In genomic region chr1:44119201-44120073, GRCm38 (mm10) we compare ENCODE assay signal across 8 mouse cellular contexts. TPM values are rescaled to one million over a fixed set of nuclear protein-coding genes. Genes with fewer than 3 reads are reported as not detected.
DNase-seq lines count a peak whose midpoint lies in the region; ATAC-seq and TF ChIP-seq lines count a peak whose summit lies in the region.

No protein-coding gene starts in this region.

- peaks cover 2% of the 10 kb centered on the region; the same call in 1 of the 2 replicates for H3K4me1 ChIP-seq in brown adipose tissue, adult 24 weeks (ENCODE audit: control insufficient read depth, insufficient read depth, insufficient read length, low read length)
- H3K4me1 ChIP-seq in forebrain, embryonic 10.5 days = peaks cover 27% of the 10 kb centered on the region
- H3K4me1 ChIP-seq in heart, embryonic 15.5 days (replicated peaks) = peaks cover 11% of the 10 kb centered on the region
- H3K4me1 ChIP-seq in liver, embryonic 14.5 days (replicated peaks; ENCODE audit: control insufficient read depth in 2 of 2, insufficient read depth in 2 of 2, low read length in 1 of 2) = peaks cover 0 to 1% of the 10 kb centered on the region in 2 experiments; a peak in 1 of 4 replicates
- H3K4me1 ChIP-seq in neural tube, embryonic 11.5 days (ENCODE audit: control insufficient read depth, insufficient read depth, low read length) = no peaks in the 10 kb centered on the region
- H3K4me1 ChIP-seq in stomach, embryonic 16.5 days (ENCODE audit: control insufficient read depth, insufficient read depth, low read length) = peaks cover 6% of the 10 kb centered on the region

- peak; percentile 85 for TF ChIP-seq CTCF in liver, embryonic 14.5 days (IDR thresholded peaks at IDR 0.05; ENCODE audit: low read depth)

- H3K9me3 ChIP-seq in forebrain, embryonic 10.5 days = no peaks in the 10 kb centered on the region
- H3K9me3 ChIP-seq in heart, embryonic 15.5 days (replicated peaks) = no peaks in the 10 kb centered on the region
- no peaks in the 10 kb centered on the region for H3K9me3 ChIP-seq in liver, embryonic 14.5 days (ENCODE audit: control insufficient read depth, low read length)
- no peaks in the 10 kb centered on the region for H3K9me3 ChIP-seq in neural tube, embryonic 11.5 days (ENCODE audit: control insufficient read depth, low read length)
- H3K9me3 ChIP-seq in stomach, embryonic 16.5 days (replicated peaks; ENCODE audit: control insufficient read depth, low read length) = no peaks in the 10 kb centered on the region

- peak overlapping the region; percentile 85 for H3K27ac ChIP-seq in brown adipose tissue, adult 24 weeks (replicated peaks; ENCODE audit: low read depth, low read length)
- peak overlapping the region; percentile 97 for H3K27ac ChIP-seq in forebrain, embryonic 10.5 days
- H3K27ac ChIP-seq in heart, embryonic 15.5 days = peak overlapping the region; percentile 98
- peak overlapping the region; percentile 63 for H3K27ac ChIP-seq in liver, embryonic 14.5 days
- peak overlapping the region; percentile 93 for H3K27ac ChIP-seq in neural tube, embryonic 11.5 days (ENCODE audit: low read depth, low read length)
- peak overlapping the region; percentile 98 for H3K27ac ChIP-seq in stomach, embryonic 16.5 days (ENCODE audit: low read length)

- peak; percentile 75 for DNase-seq in CD4-positive, CD25-positive, alpha-beta regulatory T cell, adult 2 months (ENCODE audit: low read depth, low spot score)
- DNase-seq in forebrain, embryonic 10.5 days (ENCODE audit: extremely low spot score, low spot score) = peak; percentile 82
- peak; percentile 84 to 93 for DNase-seq in kidney, postnatal 25 days
- DNase-seq in liver, embryonic 14.5 days (ENCODE audit: low read depth in 3 of 3, low spot score in 3 of 3) = peak; percentile 41 to 55 (median 45)
- peak; percentile 88 for DNase-seq in neural tube, embryonic 11.5 days (ENCODE audit: low spot score)

- WGBS in forebrain, embryonic 10.5 days = under 1% methylated on average over 42 of the region's 43 CpGs
- under 1% methylated on average over 40 of the region's 43 CpGs for WGBS in heart, embryonic 15.5 days
- under 1% methylated on average over 42 of the region's 43 CpGs for WGBS in liver, embryonic 14.5 days (ENCODE audit: insufficient replicate concordance)
- WGBS in neural tube, embryonic 11.5 days = under 1% methylated on average over 42 of the region's 43 CpGs
- WGBS in stomach, embryonic 16.5 days = 0% methylated on average over 42 of the region's 43 CpGs

- no peak for TF ChIP-seq EP300 in liver, embryonic 14.5 days (IDR thresholded peaks at IDR 0.05; ENCODE audit: low read depth)

- H3K36me3 ChIP-seq in forebrain, embryonic 10.5 days (replicated peaks) = peaks cover 47% of the 10 kb centered on the region
- H3K36me3 ChIP-seq in heart, embryonic 15.5 days = peaks cover 11% of the 10 kb centered on the region
- H3K36me3 ChIP-seq in liver, embryonic 14.5 days (replicated peaks; ENCODE audit: control insufficient read depth, insufficient read depth, low read depth) = no peaks in the 10 kb centered on the region
- H3K36me3 ChIP-seq in neural tube, embryonic 11.5 days (ENCODE audit: control insufficient read depth, insufficient read depth, low read length) = 0 out of 2 replicates have a peak, but pooled peaks cover 3% of the 10 kb centered on the region
- H3K36me3 ChIP-seq in stomach, embryonic 16.5 days (ENCODE audit: control insufficient read depth, insufficient read depth, low read length) = peaks cover 5% of the 10 kb centered on the region; the same call in 1 of the 2 replicates

- H3K4me3 ChIP-seq in brown adipose tissue, adult 24 weeks (ENCODE audit: insufficient read depth, low read depth, low read length) = peak overlapping the region; percentile 93
- H3K4me3 ChIP-seq in forebrain, embryonic 10.5 days = peak overlapping the region; percentile 80
- peak overlapping the region; percentile 68 for H3K4me3 ChIP-seq in heart, embryonic 15.5 days
- peak overlapping the region; percentile 66 to 94 for H3K4me3 ChIP-seq in liver, embryonic 14.5 days (ENCODE audit: insufficient read depth in 1 of 2, low read depth in 2 of 2, low read length in 2 of 2)
- peak overlapping the region; percentile 78 for H3K4me3 ChIP-seq in neural tube, embryonic 11.5 days (ENCODE audit: low read depth, low read length)
- H3K4me3 ChIP-seq in stomach, embryonic 16.5 days (replicated peaks; ENCODE audit: low read length) = peak overlapping the region; percentile 85

- H3K27me3 ChIP-seq in forebrain, embryonic 10.5 days (ENCODE audit: poor library complexity, severe bottlenecking) = no peaks in the 10 kb centered on the region
- H3K27me3 ChIP-seq in heart, embryonic 15.5 days = no peaks in the 10 kb centered on the region
- H3K27me3 ChIP-seq in liver, embryonic 14.5 days (ENCODE audit: control insufficient read depth, insufficient read depth, low read length) = no peaks in the 10 kb centered on the region
- no peaks in the 10 kb centered on the region for H3K27me3 ChIP-seq in neural tube, embryonic 11.5 days (ENCODE audit: control insufficient read depth, insufficient read depth, low read length)
- no peaks in the 10 kb centered on the region for H3K27me3 ChIP-seq in stomach, embryonic 16.5 days (ENCODE audit: control insufficient read depth, insufficient read depth, low read length)

- H3K4me2 ChIP-seq in heart, embryonic 15.5 days = peak overlapping the region; percentile 77
- peak overlapping the region; percentile 82 for H3K4me2 ChIP-seq in liver, embryonic 14.5 days (ENCODE audit: low read depth)
- peak overlapping the region; percentile 70 for H3K4me2 ChIP-seq in neural tube, embryonic 11.5 days (ENCODE audit: low read depth)
- H3K4me2 ChIP-seq in stomach, embryonic 16.5 days (ENCODE audit: low read depth, low read length) = peak overlapping the region; percentile 84

- peak; percentile 84 for ATAC-seq in heart, embryonic 15.5 days (replicated peaks; ENCODE audit: insufficient number of reproducible peaks, insufficient read depth, low FRiP score, low read depth)
- ATAC-seq in liver, embryonic 14.5 days (ENCODE audit: insufficient read depth) = peak; percentile 82
- ATAC-seq in neural tube, embryonic 11.5 days (ENCODE audit: insufficient read depth, low FRiP score, low TSS enrichment) = peak; percentile 90
- peak; percentile 90 for ATAC-seq in stomach, embryonic 16.5 days (ENCODE audit: insufficient read depth, low FRiP score)

- peak overlapping the region; percentile 83 for H3K9ac ChIP-seq in heart, embryonic 15.5 days
- peak overlapping the region; percentile 62 for H3K9ac ChIP-seq in liver, embryonic 14.5 days (replicated peaks)
- H3K9ac ChIP-seq in neural tube, embryonic 11.5 days (ENCODE audit: low read length) = peak overlapping the region; percentile 88
- peak overlapping the region; percentile 90 for H3K9ac ChIP-seq in stomach, embryonic 16.5 days (ENCODE audit: low read length)

RNA-seq across cellular contexts. Expression of gene Bivm, which starts 0.7 kb away (rescaled TPM):
- 10.3 and 21.6 TPM in 2 replicates for polyA plus RNA-seq in brown adipose tissue, adult 24 weeks (2012; ENCODE audit: insufficient read depth, insufficient read length, missing spikeins)
- 26.6 and 27.4 TPM in 2 replicates for polyA plus RNA-seq in forebrain, embryonic 10.5 days (2016; fragmentation: Nextera tagmentation; extraction: Ambion mirVana)
- polyA plus RNA-seq in heart, embryonic 15.5 days (2015; fragmentation: Nextera tagmentation; extraction: Ambion mirVana) = 11.9 and 12.2 TPM in 2 replicates
- polyA plus RNA-seq in liver, embryonic 14.5 days (2012; rRNA removed) = 2.3 and 2.8 TPM in 2 replicates
- polyA plus RNA-seq in liver, embryonic 14.5 days (2014; fragmentation: Nextera tagmentation; extraction: Ambion mirVana) = 3.7 and 4.0 TPM in 2 replicates
- 31.1 and 31.2 TPM in 2 replicates for polyA plus RNA-seq in neural tube, embryonic 11.5 days (2014; fragmentation: Nextera tagmentation; extraction: Ambion mirVana)
- 17.6 TPM in 2 replicates for polyA plus RNA-seq in stomach, embryonic 16.5 days (2015; fragmentation: Nextera tagmentation; extraction: Ambion mirVana)

RNA-seq across cellular contexts. Expression of gene Kdelc1, which starts 0.8 kb away (rescaled TPM):
- 2.8 and 4.5 TPM in 2 replicates for polyA plus RNA-seq in brown adipose tissue, adult 24 weeks (2012; ENCODE audit: insufficient read depth, insufficient read length, missing spikeins)
- polyA plus RNA-seq in forebrain, embryonic 10.5 days (2016; fragmentation: Nextera tagmentation; extraction: Ambion mirVana) = 69.3 and 70.1 TPM in 2 replicates
- 39.1 and 40.8 TPM in 2 replicates for polyA plus RNA-seq in heart, embryonic 15.5 days (2015; fragmentation: Nextera tagmentation; extraction: Ambion mirVana)
- 7.7 and 10.2 TPM in 2 replicates for polyA plus RNA-seq in liver, embryonic 14.5 days (2012; rRNA removed)
- polyA plus RNA-seq in liver, embryonic 14.5 days (2014; fragmentation: Nextera tagmentation; extraction: Ambion mirVana) = 13.2 and 15.4 TPM in 2 replicates
- polyA plus RNA-seq in neural tube, embryonic 11.5 days (2014; fragmentation: Nextera tagmentation; extraction: Ambion mirVana) = 59.1 and 60.3 TPM in 2 replicates
- 51.8 and 52.1 TPM in 2 replicates for polyA plus RNA-seq in stomach, embryonic 16.5 days (2015; fragmentation: Nextera tagmentation; extraction: Ambion mirVana)

RNA-seq across cellular contexts. Expression of gene Tex30, which starts 17.2 kb away (rescaled TPM):
- polyA plus RNA-seq in brown adipose tissue, adult 24 weeks (2012; ENCODE audit: insufficient read depth, insufficient read length, missing spikeins) = 4.4 and 8.5 TPM in 2 replicates
- polyA plus RNA-seq in forebrain, embryonic 10.5 days (2016; fragmentation: Nextera tagmentation; extraction: Ambion mirVana) = 115 and 124 TPM in 2 replicates
- 59.8 and 60.3 TPM in 2 replicates for polyA plus RNA-seq in heart, embryonic 15.5 days (2015; fragmentation: Nextera tagmentation; extraction: Ambion mirVana)
- polyA plus RNA-seq in liver, embryonic 14.5 days (2012; rRNA removed) = 15.4 and 21.0 TPM in 2 replicates
- 57.1 and 60.1 TPM in 2 replicates for polyA plus RNA-seq in liver, embryonic 14.5 days (2014; fragmentation: Nextera tagmentation; extraction: Ambion mirVana)
- polyA plus RNA-seq in neural tube, embryonic 11.5 days (2014; fragmentation: Nextera tagmentation; extraction: Ambion mirVana) = 93.6 and 106 TPM in 2 replicates
- 62.7 and 66.0 TPM in 2 replicates for polyA plus RNA-seq in stomach, embryonic 16.5 days (2015; fragmentation: Nextera tagmentation; extraction: Ambion mirVana)

RNA-seq across cellular contexts. Expression of gene Ercc5, which starts 28.1 kb away (rescaled TPM):
- polyA plus RNA-seq in brown adipose tissue, adult 24 weeks (2012; ENCODE audit: insufficient read depth, insufficient read length, missing spikeins) = 8.8 and 9.8 TPM in 2 replicates
- polyA plus RNA-seq in forebrain, embryonic 10.5 days (2016; fragmentation: Nextera tagmentation; extraction: Ambion mirVana) = 24.1 and 25.5 TPM in 2 replicates
- 11.4 and 14.5 TPM in 2 replicates for polyA plus RNA-seq in heart, embryonic 15.5 days (2015; fragmentation: Nextera tagmentation; extraction: Ambion mirVana)
- polyA plus RNA-seq in liver, embryonic 14.5 days (2012; rRNA removed) = 2.5 and 4.7 TPM in 2 replicates
- 4.6 and 5.4 TPM in 2 replicates for polyA plus RNA-seq in liver, embryonic 14.5 days (2014; fragmentation: Nextera tagmentation; extraction: Ambion mirVana)
- polyA plus RNA-seq in neural tube, embryonic 11.5 days (2014; fragmentation: Nextera tagmentation; extraction: Ambion mirVana) = 38.7 and 39.5 TPM in 2 replicates
- 18.9 and 19.2 TPM in 2 replicates for polyA plus RNA-seq in stomach, embryonic 16.5 days (2015; fragmentation: Nextera tagmentation; extraction: Ambion mirVana)

RNA-seq across cellular contexts. Expression of gene Gm8251, which starts 57.7 kb away (rescaled TPM):
- polyA plus RNA-seq in brown adipose tissue, adult 24 weeks (2012; ENCODE audit: insufficient read depth, insufficient read length, missing spikeins) = not detected in 2 replicates
- 0.15 and 0.19 TPM in 2 replicates for polyA plus RNA-seq in forebrain, embryonic 10.5 days (2016; fragmentation: Nextera tagmentation; extraction: Ambion mirVana)
- 0.03 TPM in 1 of 2 replicates, not detected in the other for polyA plus RNA-seq in heart, embryonic 15.5 days (2015; fragmentation: Nextera tagmentation; extraction: Ambion mirVana)
- 0.23 and 0.40 TPM in 2 replicates for polyA plus RNA-seq in liver, embryonic 14.5 days (2012; rRNA removed)
- 0.11 and 0.19 TPM in 2 replicates for polyA plus RNA-seq in liver, embryonic 14.5 days (2014; fragmentation: Nextera tagmentation; extraction: Ambion mirVana)
- polyA plus RNA-seq in neural tube, embryonic 11.5 days (2014; fragmentation: Nextera tagmentation; extraction: Ambion mirVana) = 0.16 and 0.18 TPM in 2 replicates
- 0.05 and 0.09 TPM in 2 replicates for polyA plus RNA-seq in stomach, embryonic 16.5 days (2015; fragmentation: Nextera tagmentation; extraction: Ambion mirVana)

Comparison
In these comparisons a context has a peak if more than half of its experiments do, and no peak if none do; other contexts are left out.
1. Peak in every context shown above with its lines: DNase-seq, ATAC-seq, H3K4me3 ChIP-seq and H3K27ac ChIP-seq.